Mouse (Mus musculus): ENCODE measurements around the gene Pitx2. TPM values are rescaled to one million over a fixed set of nuclear protein-coding genes. Genes with fewer than 3 reads are reported as not detected.

Gene Pitx2
- polyA plus RNA-seq, 1 experiment from 2014 or later, result 62.5 TPM

DNA sequence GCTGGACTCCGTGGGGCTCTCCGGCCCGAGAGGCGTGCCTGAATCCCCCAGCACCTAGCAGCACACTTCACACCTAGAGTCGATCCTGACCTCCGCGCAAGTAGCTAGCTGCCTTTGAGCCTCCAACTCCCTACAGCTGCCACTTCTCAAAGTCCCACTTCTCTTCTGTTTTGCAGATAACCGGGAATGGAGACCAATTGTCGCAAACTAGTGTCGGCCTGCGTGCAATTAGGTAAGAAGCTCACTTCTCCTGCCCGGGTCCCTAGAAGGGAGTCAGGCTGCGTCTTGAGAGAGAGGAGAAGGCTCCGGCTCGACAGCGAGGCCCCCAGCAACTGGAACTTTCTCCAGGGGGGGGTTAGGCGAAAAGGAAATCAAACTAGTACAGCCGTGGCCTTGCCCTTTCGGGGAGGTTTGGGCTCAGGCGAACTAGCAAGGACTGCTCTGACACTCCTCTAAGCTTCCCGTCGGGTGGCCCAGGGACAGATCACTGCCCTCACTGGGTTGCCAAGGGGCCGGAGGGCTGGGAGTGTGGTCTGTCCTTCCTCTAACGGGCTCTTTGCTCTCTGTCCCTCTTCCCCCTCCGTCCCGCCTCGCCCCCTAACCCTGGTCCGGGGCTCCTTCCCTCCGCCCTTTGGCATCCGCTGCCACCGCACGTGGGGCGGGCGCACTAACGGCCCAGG lies 4.2 kb downstream of the Pitx2 start:
- 3% methylated on average over 35 of the region's 35 CpGs for WGBS
- ATAC-seq (ENCODE audit: insufficient number of reproducible peaks, insufficient read depth, low FRiP score, low TSS enrichment, low read depth), result no peak
- H3K4me3 ChIP-seq, result peak overlapping the region; percentile 50
- H3K27ac ChIP-seq, result peak overlapping the region; percentile 64
- H3K27me3 ChIP-seq, result peaks cover 94% of the 10 kb centered on the region
- no peaks in the 10 kb centered on the region for H3K36me3 ChIP-seq
- H3K9ac ChIP-seq, result peak overlapping the region; percentile 70
- H3K9me3 ChIP-seq, result no peaks in the 10 kb centered on the region
- peaks cover 49% of the 10 kb centered on the region for H3K4me1 ChIP-seq
- peak overlapping the region; percentile 87 for H3K4me2 ChIP-seq

- peak overlapping the region; percentile 50 for H3K4me3 ChIP-seq
- peak; percentile 81 for ATAC-seq (ENCODE audit: insufficient number of reproducible peaks, insufficient read depth, low FRiP score, low TSS enrichment, low read depth)
- H3K27ac ChIP-seq, result peak overlapping the region; percentile 64
- H3K4me1 ChIP-seq, result peaks cover 42% of the 10 kb centered on the region
- WGBS, result under 1% methylated on average over 48 of the region's 48 CpGs
- peak overlapping the region; percentile 70 for H3K9ac ChIP-seq
- no peaks in the 10 kb centered on the region for H3K36me3 ChIP-seq
- H3K4me2 ChIP-seq, result peak overlapping the region; percentile 87
- H3K9me3 ChIP-seq, result no peaks in the 10 kb centered on the region
- peaks cover 94% of the 10 kb centered on the region for H3K27me3 ChIP-seq
Measured at GRCm38 (mm10) chr3:129204441-129205313, 5.0 kb downstream of the Pitx2 start.

DNA sequence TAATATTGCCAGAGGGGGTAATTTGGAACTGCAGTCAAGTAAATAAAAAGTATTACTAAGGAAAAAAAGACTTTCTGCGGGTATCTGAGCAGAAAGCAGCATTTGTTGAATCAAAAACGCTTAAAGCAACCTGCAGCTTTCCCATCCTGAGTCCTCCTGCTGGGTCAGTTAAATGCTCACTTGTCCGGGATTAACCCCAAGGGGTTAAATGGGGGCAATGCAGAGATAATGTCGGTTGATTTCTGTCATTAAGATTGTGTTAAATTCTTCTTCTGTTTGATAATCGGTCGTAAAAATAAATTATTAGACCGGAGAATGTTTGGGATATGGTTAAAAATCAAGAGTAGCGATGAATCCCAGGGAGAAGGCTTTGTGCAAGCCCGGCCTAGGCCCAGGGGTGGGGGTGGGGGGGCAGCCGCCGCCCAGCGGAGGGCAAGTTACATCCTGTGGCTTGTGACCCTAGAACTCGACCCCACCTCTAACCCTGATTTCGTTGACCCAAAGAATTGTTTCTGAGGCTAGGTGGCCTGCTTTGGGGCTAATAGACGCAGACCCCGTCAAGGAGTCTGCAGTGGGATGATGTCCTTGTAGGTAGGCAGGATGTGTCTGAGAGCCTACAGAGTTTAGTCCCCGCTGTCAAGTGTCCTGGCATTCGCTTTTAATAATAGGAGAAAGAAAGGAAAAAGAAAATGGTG lies 6.0 kb downstream of the Pitx2 start:
- 0 out of 2 replicates have a peak overlapping the region, but pooled peaks have one; percentile 44 for H3K9ac ChIP-seq
- H3K4me1 ChIP-seq, result peaks cover 35% of the 10 kb centered on the region
- WGBS, result 5% methylated on average over 18 of the region's 18 CpGs
- ATAC-seq (ENCODE audit: insufficient number of reproducible peaks, insufficient read depth, low FRiP score, low TSS enrichment, low read depth), result no peak
- no peaks in the 10 kb centered on the region for H3K9me3 ChIP-seq
- peaks cover 95% of the 10 kb centered on the region for H3K27me3 ChIP-seq
- peak overlapping the region; percentile 50 for H3K4me3 ChIP-seq
- peak overlapping the region; percentile 87 for H3K4me2 ChIP-seq
- no peak overlapping the region for H3K27ac ChIP-seq
- H3K36me3 ChIP-seq, result no peaks in the 10 kb centered on the region

- H3K4me3 ChIP-seq, result peak overlapping the region; percentile 20
- 7% methylated on average over 13 of the region's 13 CpGs for whole genome bisulfite sequencing
Measured at GRCm38 (mm10) chr3:129206776-129207175, 7.1 kb downstream of the Pitx2 start.

GRCm38 (mm10) chr3:129207231-129208030 lies 7.8 kb downstream of the Pitx2 start:
- Histone ChIP-seq H3K36me3 (no peaks in the 10 kb centered on the region), H3K27ac (no peak overlapping the region), H3K9ac (peak overlapping the region; percentile 62), H3K9me3 (no peaks in the 10 kb centered on the region), H3K4me3 (peak overlapping the region; percentile 20), H3K4me1 (peaks cover 35% of the 10 kb centered on the region), H3K27me3 (peaks cover 98% of the 10 kb centered on the region), H3K4me2 (peak overlapping the region; percentile 40)
- 5% methylated on average over 24 of the region's 24 CpGs for WGBS
- ATAC-seq (ENCODE audit: insufficient number of reproducible peaks, insufficient read depth, low FRiP score, low TSS enrichment, low read depth), result no peak

More at GRCm38 (mm10) chr3:129206776-129207175, 7.1 kb downstream of the Pitx2 start:
- no peak overlapping the region for H3K27ac ChIP-seq
- H3K27me3 ChIP-seq, result peaks cover 98% of the 10 kb centered on the region
- peaks cover 35% of the 10 kb centered on the region for H3K4me1 ChIP-seq
- H3K36me3 ChIP-seq, result no peaks in the 10 kb centered on the region
- peak overlapping the region; percentile 40 for H3K4me2 ChIP-seq
- no peaks in the 10 kb centered on the region for H3K9me3 ChIP-seq
- peak overlapping the region; percentile 62 for H3K9ac ChIP-seq
- ATAC-seq (ENCODE audit: insufficient number of reproducible peaks, insufficient read depth, low FRiP score, low TSS enrichment, low read depth), result no peak

GRCm38 (mm10) chr3:129208031-129208380 lies 8.3 kb downstream of the Pitx2 start:
- Histone ChIP-seq H3K9me3 (no peaks in the 10 kb centered on the region), H3K4me2 (peak overlapping the region; percentile 40), H3K9ac (no peak overlapping the region; the same call in 1 of the 2 replicates), H3K4me3 (no peak overlapping the region), H3K4me1 (peaks cover 29% of the 10 kb centered on the region), H3K27ac (no peak overlapping the region), H3K36me3 (no peaks in the 10 kb centered on the region), H3K27me3 (peaks cover 98% of the 10 kb centered on the region)
- ATAC-seq (ENCODE audit: insufficient number of reproducible peaks, insufficient read depth, low FRiP score, low TSS enrichment, low read depth), result no peak
- WGBS, result 12% methylated on average over 7 of the region's 7 CpGs

- H3K27ac ChIP-seq, result no peak overlapping the region
- no peak overlapping the region for H3K9ac ChIP-seq
- H3K4me3 ChIP-seq, result no peak overlapping the region
- peaks cover 98% of the 10 kb centered on the region for H3K27me3 ChIP-seq
- H3K9me3 ChIP-seq, result no peaks in the 10 kb centered on the region
- WGBS, result 15% methylated on average over 10 of the region's 10 CpGs
- 0 out of 2 replicates have a peak overlapping the region, but pooled peaks have one; percentile 5 for H3K4me2 ChIP-seq
- no peaks in the 10 kb centered on the region for H3K36me3 ChIP-seq
- ATAC-seq (ENCODE audit: insufficient number of reproducible peaks, insufficient read depth, low FRiP score, low TSS enrichment, low read depth), result no peak
- H3K4me1 ChIP-seq, result peaks cover 26% of the 10 kb centered on the region
Measured at GRCm38 (mm10) chr3:129208421-129208820, 8.7 kb downstream of the Pitx2 start.

DNA sequence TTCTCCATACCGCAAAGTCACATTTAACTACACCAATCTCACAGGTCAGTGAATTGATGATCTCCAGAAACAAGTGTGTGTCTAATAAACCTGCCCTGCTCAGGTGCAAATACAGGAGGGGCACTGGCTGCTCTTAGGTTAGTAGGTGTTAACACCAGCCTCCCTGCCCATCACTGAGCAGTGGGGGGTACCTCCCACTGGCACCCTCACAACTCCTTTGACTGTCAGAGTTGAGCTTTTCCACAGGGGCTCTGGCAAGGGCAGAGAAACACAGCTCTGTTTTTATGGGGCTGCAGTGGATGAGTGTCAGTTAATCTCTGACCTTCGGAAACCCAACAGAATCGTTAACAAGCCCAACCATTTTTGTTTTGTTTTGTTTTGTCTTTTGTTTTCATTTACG lies 9.6 kb downstream of the Pitx2 start:
- H3K27me3 ChIP-seq, result peaks cover 98% of the 10 kb centered on the region
- peaks cover 27% of the 10 kb centered on the region for H3K4me1 ChIP-seq
- H3K9ac ChIP-seq, result no peak overlapping the region
- 11% methylated on average over 4 of the region's 4 CpGs for WGBS
- no peak for ATAC-seq (ENCODE audit: insufficient number of reproducible peaks, insufficient read depth, low FRiP score, low TSS enrichment, low read depth)
- no peaks in the 10 kb centered on the region for H3K9me3 ChIP-seq
- no peak overlapping the region for H3K4me3 ChIP-seq
- no peaks in the 10 kb centered on the region for H3K36me3 ChIP-seq
- no peak overlapping the region for H3K27ac ChIP-seq
- H3K4me2 ChIP-seq, result no peak overlapping the region

DNA sequence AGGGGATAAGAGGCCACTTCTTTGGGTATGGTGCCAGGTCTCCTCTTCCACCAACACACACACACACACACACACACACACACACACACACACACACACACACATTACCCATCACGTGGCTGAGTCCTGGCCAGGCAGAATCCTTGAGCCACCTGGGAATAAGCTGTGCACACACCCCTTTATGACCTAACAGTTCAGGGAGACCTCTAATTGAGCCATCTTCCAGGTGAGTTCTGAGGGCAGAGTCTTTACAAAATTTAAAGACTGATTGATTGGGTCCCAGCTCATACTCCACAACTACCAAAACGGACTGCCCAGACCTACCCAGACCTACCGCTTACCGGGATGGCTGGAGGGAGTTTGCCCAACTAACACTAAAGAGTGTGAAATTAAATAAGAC lies 10.1 kb downstream of the Pitx2 start:
- no peak overlapping the region for H3K4me2 ChIP-seq
- no peak for ATAC-seq (ENCODE audit: insufficient number of reproducible peaks, insufficient read depth, low FRiP score, low TSS enrichment, low read depth)
- H3K27ac ChIP-seq, result no peak overlapping the region
- H3K4me3 ChIP-seq, result no peak overlapping the region
- H3K9me3 ChIP-seq, result no peaks in the 10 kb centered on the region
- H3K27me3 ChIP-seq, result peaks cover 98% of the 10 kb centered on the region
- WGBS, result 7% methylated on average over 4 of the region's 4 CpGs
- H3K4me1 ChIP-seq, result peaks cover 27% of the 10 kb centered on the region
- no peak overlapping the region for H3K9ac ChIP-seq
- H3K36me3 ChIP-seq, result no peaks in the 10 kb centered on the region

DNA sequence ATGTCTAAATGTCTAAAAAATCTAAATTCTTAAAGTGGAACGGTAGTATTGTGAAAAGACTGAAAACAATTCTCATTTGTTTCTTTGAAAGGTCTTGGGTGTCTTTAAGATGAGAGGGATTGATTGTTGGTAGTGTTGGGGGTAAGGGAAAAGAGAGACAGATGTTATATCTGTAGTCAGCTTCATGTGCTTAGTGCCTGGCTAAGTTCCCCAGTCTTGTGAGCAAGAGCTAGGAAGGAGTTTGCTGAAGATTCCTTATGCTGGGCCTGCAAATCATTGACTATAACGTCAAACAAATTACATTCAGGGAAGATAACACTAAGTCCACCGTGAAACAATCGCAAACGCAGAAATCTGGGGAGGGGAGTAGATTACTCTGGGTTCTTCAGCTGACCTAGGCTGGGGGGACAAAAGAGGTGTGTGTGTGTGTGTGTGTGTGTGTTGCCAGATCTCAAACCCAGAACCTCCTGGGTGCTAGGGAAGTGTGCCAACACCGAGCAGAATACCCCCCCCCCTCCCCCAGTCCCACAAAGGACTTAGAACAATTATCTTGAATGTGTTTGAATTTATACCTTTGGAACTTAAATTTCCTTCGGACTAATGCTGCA lies 12.5 kb downstream of the Pitx2 start:
- H3K27me3 ChIP-seq, result peaks cover 99% of the 10 kb centered on the region
- H3K9ac ChIP-seq, result no peak overlapping the region
- H3K4me2 ChIP-seq, result 0 out of 2 replicates have a peak overlapping the region, but pooled peaks have one; percentile 89
- no peaks in the 10 kb centered on the region for H3K9me3 ChIP-seq
- 1% methylated on average over 7 of the region's 7 CpGs for whole genome bisulfite sequencing
- peaks cover 20% of the 10 kb centered on the region for H3K4me1 ChIP-seq
- H3K36me3 ChIP-seq, result no peaks in the 10 kb centered on the region
- ATAC-seq (ENCODE audit: insufficient number of reproducible peaks, insufficient read depth, low FRiP score, low TSS enrichment, low read depth), result no peak
- H3K4me3 ChIP-seq, result no peak overlapping the region
- no peak overlapping the region; the same call in 1 of the 2 replicates for H3K27ac ChIP-seq

All from embryonic facial prominence, embryonic 13.5 days (tissue).